Mouse (Mus musculus) embryonic facial prominence, embryonic 14.5 days (tissue): Measurements from ENCODE around the gene Adprhl2. TPM values are rescaled to one million over a fixed set of nuclear protein-coding genes. Genes with fewer than 3 reads are reported as not detected.
A peak's percentile ranks its signal among the peaks of the same experiment; 100 is the strongest.

Experiments used
- ATAC-seq: fragments of 200-750 bp; cut with Nextera tagmentation; 2 replicates; pipeline ENCODE4 v1.8.0; 2017; ENCODE audit warnings: low read depth, moderate number of reproducible peaks, moderate TSS enrichment
- DNase-seq: peaks from one replicate; pipeline ENCODE4 v3.0.0-alpha.2; 2015; ENCODE audit warnings: low spot score
- H3K27ac ChIP-seq: fragments of 300-500 bp; sonication (generic); replicated peaks from 2 replicates; pipeline ENCODE4 v1.5.1; 2014; ENCODE audit warnings: low read depth, mild to moderate bottlenecking, low read length, moderate library complexity
- H3K27me3 ChIP-seq: fragments of 300-500 bp; sonication (generic); replicated peaks from 2 replicates; pipeline ENCODE4 v1.6.1; 2014; ENCODE audit warnings: low read length; ENCODE audit not compliant: control insufficient read depth, insufficient read depth
- H3K36me3 ChIP-seq: fragments of 300-500 bp; sonication (generic); 2 replicates; pipeline ENCODE4 v1.6.1; 2014; ENCODE audit warnings: low read length, mixed read lengths; ENCODE audit not compliant: control insufficient read depth, insufficient read depth
- H3K4me1 ChIP-seq: fragments of 300-500 bp; sonication (generic); 2 replicates; pipeline ENCODE4 v1.6.1; 2014; ENCODE audit warnings: antibody characterized with exemption, low read length; ENCODE audit not compliant: control insufficient read depth, insufficient read depth
- H3K4me2 ChIP-seq: fragments of 300-500 bp; sonication (generic); 2 replicates; pipeline ENCODE4 v1.6.1; 2014; ENCODE audit warnings: low read depth, mild to moderate bottlenecking, low read length, moderate library complexity, mixed read lengths
- H3K4me3 ChIP-seq: fragments of 300-500 bp; sonication (generic); 2 replicates; pipeline ENCODE4 v1.5.1; 2014; ENCODE audit warnings: low read depth, mild to moderate bottlenecking, low read length
- H3K9ac ChIP-seq: fragments of 300-500 bp; sonication (generic); 2 replicates; pipeline ENCODE4 v1.6.1; 2014; ENCODE audit warnings: low read depth, mild to moderate bottlenecking, low read length, moderate library complexity, mixed read lengths
- H3K9me3 ChIP-seq: fragments of 300-500 bp; sonication (generic); 2 replicates; pipeline ENCODE4 v1.6.1; 2016; ENCODE audit warnings: low read length; ENCODE audit not compliant: control insufficient read depth
- WGBS: fragments of 180-500 bp; shearing (Covaris S2); extraction: QIAGEN DNeasy Blood & Tissue Kit; methylation state at CpG from one replicate; pipeline ENCODE4 v1.1.7; 2014; 5-methylcytosine and 5-hydroxymethylcytosine counted together
- polyA plus RNA-seq: library from polyadenylated mRNA; unstranded; fragments of >200 nt; fragmentation: Nextera tagmentation; extraction: Ambion mirVana; gene quantifications from 2 replicates; pipeline ENCODE4 v1.2.1, GENCODE M21; 2014

Adprhl2 gene
- polyA plus RNA-seq, 1 experiment from 2014 or later = 49.7 TPM

DNA sequence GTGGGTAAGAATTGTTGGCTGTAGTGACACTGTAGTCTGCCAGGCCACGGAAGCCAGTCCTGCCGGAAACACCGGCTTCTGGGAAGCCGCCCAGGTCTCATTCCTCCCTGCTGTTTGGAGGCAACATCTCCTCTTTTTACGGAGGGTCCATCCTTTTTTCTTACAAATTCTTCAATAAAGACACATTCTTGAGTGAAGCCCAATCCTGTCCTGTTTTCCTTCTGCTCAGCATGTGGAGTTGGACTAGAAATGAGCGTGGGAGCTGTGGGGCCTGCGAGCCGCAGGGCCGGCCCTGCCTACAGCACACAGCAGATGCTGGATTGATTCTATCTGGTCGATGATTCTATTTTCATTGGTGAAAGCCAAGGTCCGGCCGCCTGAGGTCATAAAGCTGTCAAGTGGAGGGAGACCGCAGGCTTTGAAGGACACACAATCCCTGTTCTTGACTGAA, 45.8 kb downstream of the Adprhl2 start:
- ATAC-seq (no peak), DNase-seq (peak; percentile 19)
- Histone ChIP-seq H3K9me3 (no peaks in the 10 kb centered on the region), H3K9ac (no peak overlapping the region), H3K4me2 (no peak overlapping the region), H3K27me3 (no peaks in the 10 kb centered on the region), H3K36me3 (peaks cover 26% of the 10 kb centered on the region), H3K4me3 (no peak overlapping the region), H3K27ac (no peak overlapping the region), H3K4me1 (peaks cover 13% of the 10 kb centered on the region)
- WGBS = 77% methylated on average over 13 of the region's 13 CpGs

DNA sequence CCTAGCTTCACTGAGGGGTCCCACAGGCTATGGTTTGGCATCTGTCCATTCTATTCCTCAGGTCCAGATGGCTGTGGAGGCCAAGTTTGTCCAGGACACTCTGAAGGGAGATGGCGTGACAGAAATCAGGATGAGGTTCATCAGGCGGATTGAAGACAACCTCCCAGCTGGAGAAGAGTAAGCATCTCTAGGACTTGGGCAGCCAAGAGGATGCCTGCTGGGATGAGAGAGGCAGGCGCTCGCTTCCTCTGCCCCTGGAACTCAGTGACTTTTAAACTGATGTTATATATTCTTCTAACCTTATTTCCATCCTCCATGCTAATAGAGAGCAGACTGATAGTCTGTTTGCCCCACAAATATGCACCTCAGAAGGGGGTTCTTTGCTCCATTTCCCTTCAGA, 46.4 kb downstream of the Adprhl2 start:
- Histone ChIP-seq H3K4me1 (peaks cover 13% of the 10 kb centered on the region), H3K9me3 (no peaks in the 10 kb centered on the region), H3K27me3 (no peaks in the 10 kb centered on the region), H3K4me3 (no peak overlapping the region), H3K4me2 (no peak overlapping the region), H3K9ac (no peak overlapping the region), H3K27ac (no peak overlapping the region), H3K36me3 (peaks cover 26% of the 10 kb centered on the region)
- no peak for ATAC-seq
- WGBS = 97% methylated on average over 4 of the region's 4 CpGs
- DNase-seq = no peak

DNA sequence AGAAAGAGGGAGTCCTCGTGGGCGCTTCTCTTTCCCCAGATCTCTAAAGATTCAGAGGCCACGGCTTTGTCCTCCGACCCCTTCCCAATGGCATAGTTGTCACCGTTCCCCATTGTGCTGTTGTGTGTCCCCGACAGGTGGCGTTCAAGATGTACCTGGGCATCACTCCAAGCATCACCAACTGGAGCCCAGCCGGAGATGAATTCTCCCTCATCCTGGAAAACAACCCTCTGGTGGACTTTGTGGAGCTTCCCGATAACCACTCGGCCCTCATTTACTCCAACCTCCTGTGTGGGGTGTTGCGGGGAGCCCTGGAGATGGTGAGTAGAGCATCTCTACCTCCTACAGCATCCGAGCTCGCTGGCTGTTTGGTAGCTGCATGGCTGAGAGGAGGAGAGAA, 47.8 kb downstream of the Adprhl2 start:
- 82% methylated on average over 13 of the region's 13 CpGs for WGBS
- Histone ChIP-seq H3K4me1 (peaks cover 8% of the 10 kb centered on the region), H3K4me2 (no peak overlapping the region), H3K4me3 (no peak overlapping the region), H3K36me3 (peaks cover 26% of the 10 kb centered on the region), H3K9ac (no peak overlapping the region), H3K27ac (no peak overlapping the region), H3K27me3 (no peaks in the 10 kb centered on the region), H3K9me3 (no peaks in the 10 kb centered on the region)
- no peak for ATAC-seq
- no peak for DNase-seq

DNA sequence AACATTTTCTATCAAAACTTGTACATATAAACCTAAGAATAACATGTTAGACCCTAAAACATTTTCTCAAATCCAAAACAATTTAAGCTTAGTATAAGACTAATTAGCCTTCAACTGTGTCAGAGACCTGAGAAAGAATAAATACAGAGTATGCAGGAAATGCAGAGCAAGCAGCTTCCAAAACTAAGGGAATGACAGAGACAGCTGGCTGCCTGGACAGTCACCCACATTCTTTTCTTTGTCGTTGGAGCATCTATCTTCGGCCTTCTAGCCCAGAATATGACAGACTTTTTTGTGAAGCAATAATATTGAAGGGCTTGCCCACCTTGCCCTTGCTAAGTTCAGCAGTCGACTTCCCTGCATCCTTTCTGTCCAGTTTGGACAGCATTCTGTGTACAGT, 52.2 kb downstream of the Adprhl2 start:
- no peaks in the 10 kb centered on the region for H3K4me1 ChIP-seq
- no peak overlapping the region for H3K27ac ChIP-seq
- H3K9ac ChIP-seq = no peak overlapping the region
- WGBS = 72% methylated on average over 3 of the region's 3 CpGs
- no peak overlapping the region for H3K4me3 ChIP-seq
- ATAC-seq = no peak
- no peaks in the 10 kb centered on the region for H3K27me3 ChIP-seq
- no peak for DNase-seq
- no peaks in the 10 kb centered on the region for H3K9me3 ChIP-seq
- no peak overlapping the region for H3K4me2 ChIP-seq
- H3K36me3 ChIP-seq = peaks cover 25% of the 10 kb centered on the region

Other genes starting within 250 kb of the Adprhl2 start
- 52.0 and 54.1 TPM in 2 replicates for gene Lsm10, start 225.1 kb downstream of the Adprhl2 start, polyA plus RNA-seq
- 26.8 and 32.1 TPM in 2 replicates for gene Stk40, start 217.7 kb downstream of the Adprhl2 start, polyA plus RNA-seq
- gene Eva1b, start 174.0 kb downstream of the Adprhl2 start, polyA plus RNA-seq = 78.9 and 81.7 TPM in 2 replicates
- gene Sh3d21, start 158.2 kb downstream of the Adprhl2 start, polyA plus RNA-seq = 7.8 and 7.9 TPM in 2 replicates
- gene Thrap3, start 118.9 kb downstream of the Adprhl2 start, polyA plus RNA-seq = 185 and 198 TPM in 2 replicates
- gene Map7d1, start 65.4 kb downstream of the Adprhl2 start, polyA plus RNA-seq = 62.4 and 64.2 TPM in 2 replicates
- 32.9 and 33.0 TPM in 2 replicates for gene Trappc3, start 59.4 kb downstream of the Adprhl2 start, polyA plus RNA-seq
- 78.9 and 83.0 TPM in 2 replicates for gene Col8a2, start 34.9 kb downstream of the Adprhl2 start, polyA plus RNA-seq
- 13.9 and 15.4 TPM in 2 replicates for gene Tekt2, start 4.0 kb upstream of the Adprhl2 start, polyA plus RNA-seq
- gene Ago3, start 107.9 kb upstream of the Adprhl2 start, polyA plus RNA-seq = 11.9 and 12.9 TPM in 2 replicates
- 6.9 and 7.0 TPM in 2 replicates for gene Ago1, start 146.9 kb upstream of the Adprhl2 start, polyA plus RNA-seq
- 2.6 and 2.7 TPM in 2 replicates for gene Ago4, start 211.8 kb upstream of the Adprhl2 start, polyA plus RNA-seq
- 28.0 and 32.5 TPM in 2 replicates for gene Clspn, start 235.2 kb upstream of the Adprhl2 start, polyA plus RNA-seq